8 mouse cellular contexts compared by ENCODE assay signal in the genomic region with DNA sequence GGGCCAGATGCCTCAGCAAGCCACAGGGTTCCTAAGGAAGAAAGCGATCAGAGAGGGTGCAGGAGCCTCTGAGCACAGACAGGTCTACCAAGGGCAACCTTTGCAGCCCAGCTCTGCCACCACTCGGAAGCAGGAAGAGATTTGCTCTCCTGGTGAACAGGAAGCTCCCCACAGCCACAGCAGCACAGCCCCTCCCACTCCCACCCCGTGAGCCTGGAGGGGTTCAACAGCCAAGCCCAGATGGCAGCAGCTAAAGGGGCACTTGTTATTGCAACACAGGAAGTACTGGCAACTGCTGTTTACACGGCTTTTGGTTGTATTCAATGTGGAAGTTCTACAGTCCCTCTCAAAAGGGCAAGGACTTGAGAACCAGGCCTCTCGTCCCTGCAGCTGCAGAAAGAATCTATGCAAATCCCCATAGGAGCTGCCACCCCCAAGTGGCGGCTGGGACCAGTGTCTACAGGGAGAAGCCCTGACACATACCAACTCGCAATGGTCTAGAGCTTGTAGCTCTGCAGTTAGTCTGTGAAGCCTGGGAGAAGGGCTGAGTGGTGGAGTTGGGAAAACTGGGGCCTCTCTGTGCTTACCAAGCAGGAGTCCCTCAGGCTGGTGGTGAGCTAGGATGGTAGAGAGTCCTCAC. TPM values are rescaled to one million over a fixed set of nuclear protein-coding genes. Genes with fewer than 3 reads are reported as not detected.
DNase-seq lines count a peak whose midpoint lies in the region; ATAC-seq and TF ChIP-seq lines count a peak whose summit lies in the region.

No protein-coding gene starts in this region.

- DNase-seq in adrenal gland, adult 2 months, result peak; percentile 23
- DNase-seq in adrenal gland, postnatal 4 days (ENCODE audit: low spot score in 2 of 2), result no peak
- DNase-seq in liver, embryonic 14.5 days (ENCODE audit: low read depth in 3 of 3, low spot score in 3 of 3), result no peak
- peak; percentile 38 to 81 for DNase-seq in spleen, postnatal 10 days (ENCODE audit: low spot score in 2 of 2)
- DNase-seq in ovary, postnatal 14 days (ENCODE audit: low spot score), result no peak

- 49% methylated on average over 7 of the region's 7 CpGs for WGBS in midbrain, embryonic 13.5 days
- WGBS in midbrain, embryonic 16.5 days, result 54% methylated on average over 7 of the region's 7 CpGs
- WGBS in liver, embryonic 14.5 days (ENCODE audit: insufficient replicate concordance), result 13% methylated on average over 7 of the region's 7 CpGs

- no peak for TF ChIP-seq EP300 in liver, embryonic 14.5 days (IDR thresholded peaks at IDR 0.05; ENCODE audit: low read depth)

- no peak overlapping the region for H3K9ac ChIP-seq in midbrain, embryonic 13.5 days (replicated peaks)
- no peak overlapping the region for H3K9ac ChIP-seq in midbrain, embryonic 16.5 days (ENCODE audit: low read depth, low read length)
- no peak overlapping the region for H3K9ac ChIP-seq in liver, embryonic 14.5 days (replicated peaks)

- no peak overlapping the region for H3K4me2 ChIP-seq in midbrain, embryonic 13.5 days (replicated peaks)
- no peak overlapping the region for H3K4me2 ChIP-seq in midbrain, embryonic 16.5 days (ENCODE audit: low read length)
- H3K4me2 ChIP-seq in liver, embryonic 14.5 days (ENCODE audit: low read depth), result no peak overlapping the region

- TF ChIP-seq CTCF in liver, embryonic 14.5 days (IDR thresholded peaks at IDR 0.05; ENCODE audit: low read depth), result no peak

- H3K27me3 ChIP-seq in midbrain, embryonic 13.5 days, result no peaks in the 10 kb centered on the region
- H3K27me3 ChIP-seq in midbrain, embryonic 16.5 days (ENCODE audit: control insufficient read depth, insufficient read depth, low read depth, low read length), result no peaks in the 10 kb centered on the region
- no peaks in the 10 kb centered on the region for H3K27me3 ChIP-seq in liver, embryonic 14.5 days (ENCODE audit: control insufficient read depth, insufficient read depth, low read length)

- no peak overlapping the region for H3K4me3 ChIP-seq in midbrain, embryonic 13.5 days (replicated peaks)
- no peak overlapping the region for H3K4me3 ChIP-seq in midbrain, embryonic 16.5 days (ENCODE audit: low read depth, low read length)
- H3K4me3 ChIP-seq in liver, embryonic 14.5 days (ENCODE audit: insufficient read depth in 1 of 2, low read depth in 2 of 2, low read length in 2 of 2), result no peak overlapping the region

- no peaks in the 10 kb centered on the region for H3K9me3 ChIP-seq in midbrain, embryonic 13.5 days
- H3K9me3 ChIP-seq in midbrain, embryonic 16.5 days (replicated peaks; ENCODE audit: control insufficient read depth, low read length, poor library complexity, severe bottlenecking), result no peaks in the 10 kb centered on the region
- H3K9me3 ChIP-seq in liver, embryonic 14.5 days (ENCODE audit: control insufficient read depth, low read length), result no peaks in the 10 kb centered on the region

- H3K4me1 ChIP-seq in midbrain, embryonic 13.5 days (replicated peaks), result no peaks in the 10 kb centered on the region
- H3K4me1 ChIP-seq in midbrain, embryonic 16.5 days (ENCODE audit: control insufficient read depth, insufficient read depth, low read length), result no peaks in the 10 kb centered on the region
- H3K4me1 ChIP-seq in liver, embryonic 14.5 days (replicated peaks; ENCODE audit: control insufficient read depth in 2 of 2, insufficient read depth in 2 of 2, low read length in 1 of 2), result peaks cover 0 to 20% of the 10 kb centered on the region in 2 experiments; a peak in 2 of 4 replicates

- no peaks in the 10 kb centered on the region for H3K36me3 ChIP-seq in midbrain, embryonic 13.5 days
- H3K36me3 ChIP-seq in midbrain, embryonic 16.5 days (ENCODE audit: control insufficient read depth, insufficient read depth, low read length), result no peaks in the 10 kb centered on the region
- no peaks in the 10 kb centered on the region for H3K36me3 ChIP-seq in liver, embryonic 14.5 days (replicated peaks; ENCODE audit: control insufficient read depth, insufficient read depth, low read depth)

- ATAC-seq in midbrain, embryonic 13.5 days, result 0 out of 2 replicates have a peak, but pooled peaks have one; percentile 20
- no peak for ATAC-seq in midbrain, embryonic 16.5 days
- ATAC-seq in hematopoietic stem cell, adult 5-6 weeks (replicated peaks in 1 of 2; ENCODE audit: insufficient read depth in 1 of 2, low FRiP score in 2 of 2, low TSS enrichment in 1 of 2, low read depth in 1 of 2, poor library complexity in 2 of 2, severe bottlenecking in 2 of 2), result peak; percentile 83 to 85
- peak; percentile 43 for ATAC-seq in liver, embryonic 14.5 days (ENCODE audit: insufficient read depth)

- H3K27ac ChIP-seq in midbrain, embryonic 13.5 days, result no peak overlapping the region
- no peak overlapping the region for H3K27ac ChIP-seq in midbrain, embryonic 16.5 days (ENCODE audit: low read length)
- peak overlapping the region; percentile 33; the same call in 1 of the 2 replicates for H3K27ac ChIP-seq in liver, embryonic 14.5 days

RNA-seq across cellular contexts. Expression of gene Lrrc8d, which starts 51.0 kb away (rescaled TPM):
- 100 to 1,000 TPM; 105 to 127 TPM for total RNA-seq in adrenal gland, adult 2 months (2021)
- 20.4 and 31.8 TPM in 2 replicates for polyA plus RNA-seq in adrenal gland, adult 2 months (2012; rRNA removed)
- total RNA-seq in adrenal gland, postnatal 4 days (2021), result 10 to 100 TPM; 83.9 to 89.6 TPM
- polyA plus RNA-seq in midbrain, embryonic 13.5 days (2015; fragmentation: Nextera tagmentation; extraction: Ambion mirVana), result 30.4 and 32.3 TPM in 2 replicates
- polyA plus RNA-seq in midbrain, embryonic 16.5 days (2015; fragmentation: Nextera tagmentation; extraction: Ambion mirVana), result 33.9 and 35.9 TPM in 2 replicates
- total RNA-seq in hematopoietic stem cell, adult 5-6 weeks (2017), result 23.8 and 25.3 TPM in 2 replicates
- 2.5 and 3.3 TPM in 2 replicates for polyA plus RNA-seq in liver, embryonic 14.5 days (2012; rRNA removed)
- polyA plus RNA-seq in liver, embryonic 14.5 days (2014; fragmentation: Nextera tagmentation; extraction: Ambion mirVana), result 7.5 and 7.8 TPM in 2 replicates

Comparison
In these comparisons a context has a peak if more than half of its experiments do, and no peak if none do; other contexts are left out.
1. DNase-seq: peak in adrenal gland, adult 2 months (single experiment) and spleen, postnatal 10 days (2 of 2); none in adrenal gland, postnatal 4 days (0 of 2), liver, embryonic 14.5 days (0 of 3) and ovary, postnatal 14 days (single experiment).